Mouse (Mus musculus): ENCODE measurements around the gene Fam178b.
A peak's percentile ranks its signal among the peaks of the same experiment; 100 is the strongest.
"Not testable (repeated sequence)": the region's sequence is repeated elsewhere in the genome, so short reads cannot be mapped to it uniquely, and the experiment has no call there.

Fam178b gene

GRCm38 (mm10) chr1:36630053-36630739 lies 52.8 kb downstream of the Fam178b start:
- peak in 1 of 2 experiments; percentile 10 for DNase-seq (ENCODE audit: low spot score in 2 of 2)

GRCm38 (mm10) chr1:36628585-36628984 lies 54.4 kb downstream of the Fam178b start:
- no peak for DNase-seq (ENCODE audit: low spot score in 2 of 2)

DNA sequence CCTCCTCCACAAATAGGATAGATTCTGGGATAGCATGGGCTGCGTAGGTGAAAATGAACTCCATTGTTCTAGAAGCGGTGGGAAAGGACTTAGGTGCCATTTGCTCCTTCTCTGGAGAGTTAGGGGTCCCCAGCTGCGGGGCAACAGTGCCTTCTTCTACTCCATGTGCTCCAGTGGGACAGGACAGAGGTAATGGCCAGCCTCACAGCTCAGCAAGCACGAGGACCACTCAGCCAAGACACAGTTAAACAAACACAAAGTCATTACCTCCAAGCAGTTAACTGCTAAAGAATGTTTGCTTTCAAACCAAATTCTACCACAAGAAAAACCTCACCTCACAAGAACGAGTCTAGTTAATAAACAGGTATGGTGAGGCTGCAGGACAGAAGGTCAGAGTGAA lies 57.5 kb downstream of the Fam178b start:
- no peak for DNase-seq (ENCODE audit: low spot score in 2 of 2)

DNA sequence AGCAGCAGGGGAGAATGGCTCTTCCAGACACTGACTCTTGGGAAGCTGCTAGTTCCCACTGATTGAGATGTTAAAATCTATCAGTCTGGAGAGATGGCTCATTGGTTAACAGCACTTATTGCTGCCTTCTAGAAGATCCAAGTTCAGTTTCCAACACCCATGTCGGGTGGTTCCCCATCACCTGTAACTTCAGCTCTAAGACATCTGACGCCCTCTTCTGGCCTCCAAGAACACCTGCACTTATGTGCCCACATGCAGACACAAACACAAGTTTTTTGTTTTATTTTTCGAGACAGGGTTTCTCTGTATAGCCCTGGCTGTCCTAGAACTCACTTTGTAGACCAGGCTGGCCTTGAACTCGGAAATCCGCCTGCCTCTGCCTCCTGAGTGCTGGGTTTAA lies 67.0 kb downstream of the Fam178b start:
- DNase-seq (ENCODE audit: low spot score in 2 of 2): not testable (repeated sequence)

DNA sequence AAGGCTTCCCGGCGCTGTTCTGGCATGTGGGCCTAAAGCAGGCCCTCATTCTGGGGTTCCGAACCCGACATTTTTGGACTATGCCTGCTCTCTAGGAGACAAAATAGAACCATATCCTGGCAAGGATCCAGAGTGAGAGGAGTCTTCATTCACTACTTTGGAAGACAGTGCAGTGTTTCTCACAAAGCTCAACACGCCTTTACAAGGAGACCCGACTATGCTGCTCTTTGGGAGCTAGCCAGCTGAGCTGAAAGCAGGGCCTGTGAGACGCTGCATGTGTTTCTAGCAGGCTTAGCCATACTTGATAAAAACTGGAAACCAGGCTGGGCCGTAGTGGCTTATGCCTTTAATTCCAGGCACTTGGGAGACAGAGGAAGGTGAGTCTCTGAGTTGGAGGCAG lies 67.8 kb downstream of the Fam178b start:
- DNase-seq (ENCODE audit: low spot score in 2 of 2): no peak

GRCm38 (mm10) chr1:36614584-36614983 lies 68.4 kb downstream of the Fam178b start:
- no peak for DNase-seq (ENCODE audit: low spot score in 2 of 2)

GRCm38 (mm10) chr1:36613374-36613895 lies 69.5 kb downstream of the Fam178b start:
- DNase-seq (ENCODE audit: low spot score in 2 of 2): no peak

DNA sequence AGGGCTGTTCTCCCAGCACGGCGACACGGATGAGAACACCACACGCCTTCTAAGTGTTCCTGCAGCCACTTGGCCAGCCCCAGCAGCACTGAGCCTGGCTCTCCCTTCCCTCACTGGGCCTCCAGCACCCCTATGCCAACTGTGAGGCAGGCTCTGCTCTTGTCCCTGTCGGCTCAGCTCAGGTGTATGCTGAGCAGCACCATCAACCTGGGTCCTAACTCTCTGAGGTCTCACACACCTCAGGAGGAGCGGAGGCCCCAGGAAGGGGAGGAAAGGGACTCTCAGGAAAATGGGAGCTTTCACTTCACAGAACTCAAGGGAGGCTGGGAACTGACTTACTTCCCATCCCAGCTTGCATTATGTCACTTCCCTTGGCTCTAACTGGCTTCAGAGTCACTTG lies 70.6 kb downstream of the Fam178b start:
- no peak for DNase-seq (ENCODE audit: low spot score in 2 of 2)

DNA sequence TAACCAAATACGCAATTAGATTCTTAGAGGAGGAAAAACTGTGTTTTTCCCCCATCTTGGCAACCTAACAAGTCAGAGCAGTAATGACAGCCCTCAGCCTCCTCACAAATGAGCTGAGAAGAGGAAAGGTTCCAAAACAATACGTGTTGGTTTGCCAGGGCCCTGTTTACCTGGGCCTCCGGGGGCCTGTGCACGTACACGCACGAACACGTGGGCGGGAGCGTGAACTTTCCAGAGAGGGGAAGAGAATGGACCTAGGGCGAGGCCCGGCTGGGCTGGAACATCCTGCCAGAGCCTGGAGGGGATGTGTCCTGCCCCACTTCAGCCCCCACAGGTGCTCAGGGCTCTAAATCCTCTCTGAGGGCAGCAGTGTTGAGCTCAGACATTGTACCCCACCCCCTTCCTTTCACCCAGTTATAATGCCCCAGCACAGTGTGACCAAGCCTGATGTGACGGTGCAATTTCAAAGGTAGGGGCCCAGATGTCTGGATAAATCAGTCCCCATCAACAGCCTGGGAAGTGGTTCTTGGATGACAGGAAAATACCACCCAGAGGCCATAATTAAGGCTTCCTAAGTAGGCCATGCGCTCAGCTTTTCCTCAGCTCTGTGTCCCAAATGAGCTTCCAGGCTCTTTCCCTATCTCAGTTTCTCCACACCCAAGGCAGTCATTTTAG lies 71.4 kb downstream of the Fam178b start:
- no peak for DNase-seq (ENCODE audit: low spot score in 2 of 2)

- no peak for DNase-seq (ENCODE audit: low spot score in 2 of 2)
Observed at GRCm38 (mm10) chr1:36608211-36608610, 74.8 kb downstream of the Fam178b start.

DNA sequence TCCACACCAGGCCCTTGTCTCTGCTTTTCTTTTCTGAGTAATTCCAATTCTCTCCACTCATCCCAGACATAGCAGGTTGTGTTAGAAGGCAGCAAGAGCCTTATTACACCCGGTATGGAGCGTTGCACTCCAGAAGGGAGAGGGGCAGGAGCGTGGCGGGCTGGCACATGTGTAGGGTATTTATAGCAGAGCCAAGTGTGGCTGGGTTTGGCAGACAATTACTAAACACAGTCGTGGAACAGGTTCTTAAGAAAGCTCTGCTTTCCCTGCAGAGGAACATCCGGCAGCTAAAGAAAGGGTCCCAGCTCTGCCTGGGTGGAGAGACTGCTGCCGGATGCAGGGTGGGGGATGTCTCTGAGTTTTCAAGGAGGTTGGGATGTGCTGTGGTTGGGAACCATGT lies 76.0 kb downstream of the Fam178b start:
- DNase-seq (ENCODE audit: low spot score in 2 of 2): no peak

GRCm38 (mm10) chr1:36604254-36605156 lies 78.5 kb downstream of the Fam178b start:
- DNase-seq (ENCODE audit: low spot score in 2 of 2): peak; percentile 46 to 56

GRCm38 (mm10) chr1:36603361-36603760 lies 79.6 kb downstream of the Fam178b start:
- no peak for DNase-seq (ENCODE audit: low spot score in 2 of 2)

DNA sequence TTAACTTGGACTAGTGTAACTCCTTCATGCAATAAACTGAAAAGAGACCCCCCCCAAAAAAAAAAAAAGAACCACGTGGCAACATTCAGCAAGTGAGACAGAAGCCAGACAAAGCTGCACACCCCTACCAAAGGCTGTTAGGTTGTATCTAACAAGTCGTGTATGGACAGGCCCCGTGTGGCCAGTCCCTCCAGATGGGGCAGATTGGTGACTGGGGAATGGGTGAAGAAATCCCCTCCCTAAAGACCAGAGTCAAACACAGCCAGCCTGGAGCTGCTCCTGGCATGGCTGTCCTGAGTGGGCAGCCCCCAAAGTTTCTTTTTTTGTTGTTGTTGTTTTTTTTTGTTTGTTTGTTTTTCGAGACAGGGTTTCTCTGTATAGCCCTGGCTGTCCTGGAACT lies 80.7 kb downstream of the Fam178b start:
- DNase-seq (ENCODE audit: low spot score in 2 of 2): no peak

- no peak for DNase-seq (ENCODE audit: low spot score in 2 of 2)
Observed at GRCm38 (mm10) chr1:36598411-36598810, 84.6 kb downstream of the Fam178b start.

- no peak for DNase-seq (ENCODE audit: low spot score in 2 of 2)
Observed at GRCm38 (mm10) chr1:36596114-36596513, 86.9 kb downstream of the Fam178b start.

GRCm38 (mm10) chr1:36595167-36595931 lies 87.6 kb downstream of the Fam178b start:
- no peak for DNase-seq (ENCODE audit: low spot score in 2 of 2)

DNA sequence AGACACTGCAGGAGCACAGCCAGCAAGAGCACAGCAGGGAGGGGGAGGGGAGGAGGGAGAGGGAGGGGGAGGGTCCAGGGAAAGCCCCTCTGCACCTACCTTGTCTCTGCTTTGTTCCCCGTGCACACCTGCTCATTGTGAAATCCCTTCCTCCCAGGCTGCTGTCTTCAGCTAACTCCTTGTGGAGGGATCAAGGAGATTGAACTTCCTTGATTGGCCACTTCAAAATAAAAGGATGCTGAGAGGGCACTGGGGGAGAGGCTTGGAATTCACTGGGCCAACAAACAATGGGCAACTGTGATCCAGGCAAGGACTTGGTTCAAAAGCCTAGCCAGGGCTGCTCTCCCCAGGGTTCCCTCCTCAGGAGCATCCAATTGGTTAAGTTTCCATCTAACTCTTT lies 89.9 kb downstream of the Fam178b start:
- DNase-seq (ENCODE audit: low spot score in 2 of 2): no peak

GRCm38 (mm10) chr1:36591408-36591807 lies 91.6 kb downstream of the Fam178b start:
- DNase-seq (ENCODE audit: low spot score in 2 of 2): no peak

DNA sequence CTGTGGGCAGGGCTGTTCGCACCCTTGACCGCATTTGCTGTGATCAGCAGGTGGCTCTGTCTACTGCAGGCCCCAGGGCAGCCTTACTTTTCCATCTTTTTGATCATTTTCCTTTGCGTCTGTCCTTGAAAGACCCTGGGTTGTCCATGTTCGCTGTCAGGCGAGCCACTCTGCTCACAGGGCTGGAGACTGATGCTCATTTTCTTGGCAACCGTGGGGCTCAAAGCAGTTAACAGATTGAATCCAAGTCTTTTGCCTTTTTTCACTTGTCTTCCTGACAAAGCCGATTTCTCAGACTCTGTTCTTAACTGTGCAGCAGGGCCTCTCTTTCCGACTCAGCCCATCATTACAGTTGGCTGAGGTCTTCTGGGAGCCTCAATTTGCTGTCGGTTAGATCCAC lies 92.3 kb downstream of the Fam178b start:
- DNase-seq (ENCODE audit: low spot score in 2 of 2): no peak

- no peak for DNase-seq (ENCODE audit: low spot score in 2 of 2)
Observed at GRCm38 (mm10) chr1:36589486-36589885, 93.5 kb downstream of the Fam178b start.
